Mouse (Mus musculus) neural tube, embryonic 13.5 days (tissue): ENCODE results near the gene Naxd. TPM values are rescaled to one million over a fixed set of nuclear protein-coding genes. Genes with fewer than 3 reads are reported as not detected.
"Not testable (repeated sequence)": the region's sequence is repeated elsewhere in the genome, so short reads cannot be mapped to it uniquely, and the experiment has no call there.

ENCODE experiments used
- ATAC-seq: fragments of 200-750 bp; cut with Nextera tagmentation; 2 replicates; pipeline ENCODE4 v1.8.0; 2017; ENCODE audit warnings: low read depth, mild to moderate bottlenecking, moderate TSS enrichment, moderate library complexity
- H3K27ac ChIP-seq: fragments of 300-500 bp; sonication (generic); replicated peaks from 2 replicates; pipeline ENCODE4 v1.5.1; 2015; ENCODE audit warnings: moderate library complexity, mild to moderate bottlenecking, inconsistent platforms
- H3K27me3 ChIP-seq: fragments of 300-500 bp; sonication (generic); 2 replicates; pipeline ENCODE4 v1.6.1; 2015; ENCODE audit warnings: mild to moderate bottlenecking, inconsistent platforms
- H3K36me3 ChIP-seq: fragments of 300-500 bp; sonication (generic); 2 replicates; pipeline ENCODE4 v1.6.1; 2015; ENCODE audit warnings: mild to moderate bottlenecking, inconsistent platforms
- H3K4me1 ChIP-seq: fragments of 300-500 bp; sonication (generic); replicated peaks from 2 replicates; pipeline ENCODE4 v1.6.1; 2015; ENCODE audit warnings: inconsistent platforms
- H3K4me2 ChIP-seq: fragments of 300-500 bp; sonication (generic); 2 replicates; pipeline ENCODE4 v1.6.1; 2015; ENCODE audit warnings: inconsistent platforms, mild to moderate bottlenecking, moderate library complexity
- H3K4me3 ChIP-seq: fragments of 300-500 bp; sonication (generic); 2 replicates; pipeline ENCODE4 v1.5.1; 2015; ENCODE audit warnings: mild to moderate bottlenecking, inconsistent platforms
- H3K9ac ChIP-seq: fragments of 300-500 bp; sonication (generic); 2 replicates; pipeline ENCODE4 v1.6.1; 2015; ENCODE audit warnings: moderate library complexity, mild to moderate bottlenecking, inconsistent platforms
- H3K9me3 ChIP-seq: fragments of 300-500 bp; sonication (generic); 2 replicates; pipeline ENCODE4 v1.6.1; 2016; ENCODE audit warnings: inconsistent platforms
- WGBS: fragments of 180-500 bp; shearing (Covaris S2); methylation state at CpG from one replicate; pipeline ENCODE4 v1.1.7; 2015; 5-methylcytosine and 5-hydroxymethylcytosine counted together
- polyA plus RNA-seq: library from polyadenylated mRNA; unstranded; fragments of >200 nt; fragmentation: Nextera tagmentation; extraction: Ambion mirVana; gene quantifications from 2 replicates; pipeline ENCODE4 v1.2.1, GENCODE M21; 2015

Gene Naxd
- polyA plus RNA-seq, 1 experiment from 2014 or later: 150 TPM

- H3K9ac ChIP-seq: no peak overlapping the region
- H3K4me1 ChIP-seq: peaks cover 4% of the 10 kb centered on the region; the same call in 1 of the 2 replicates
- no peak overlapping the region for H3K27ac ChIP-seq
- H3K9me3 ChIP-seq: no peaks in the 10 kb centered on the region
- no peak overlapping the region for H3K4me3 ChIP-seq
- 58% methylated on average over 2 of the region's 2 CpGs for WGBS
- no peaks in the 10 kb centered on the region for H3K36me3 ChIP-seq
- no peak for ATAC-seq
- H3K4me2 ChIP-seq: no peak overlapping the region
- no peaks in the 10 kb centered on the region for H3K27me3 ChIP-seq
These were observed 35.5 kb upstream of the Naxd start for GRCm38 (mm10) chr8:11461847-11462246.

DNA sequence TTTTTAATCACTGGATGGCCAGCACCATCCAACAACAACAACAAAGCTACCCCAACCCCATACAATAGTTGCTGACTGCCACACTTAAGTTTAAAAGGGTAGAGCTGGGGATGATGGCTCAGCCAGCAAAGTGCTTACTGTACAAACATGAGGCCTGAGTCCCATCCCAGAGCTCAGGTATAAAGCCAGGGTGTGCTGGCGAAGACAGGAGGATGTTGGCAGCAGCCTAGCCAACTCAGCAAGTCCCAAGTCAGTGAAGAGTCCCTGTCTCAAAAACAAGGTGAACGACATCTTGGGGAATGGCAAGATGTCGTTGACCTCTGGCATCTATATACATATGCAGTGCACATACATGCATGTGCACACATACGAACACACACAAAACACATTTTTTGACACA lies 34.7 kb upstream of the Naxd start:
- Histone ChIP-seq H3K9ac (no peak overlapping the region), H3K4me2 (no peak overlapping the region)

GRCm38 (mm10) chr8:11463541-11463888 lies 33.8 kb upstream of the Naxd start:
- Histone ChIP-seq H3K4me2 (no peak overlapping the region), H3K36me3 (no peaks in the 10 kb centered on the region), H3K9ac (no peak overlapping the region), H3K4me1 (no peaks in the 10 kb centered on the region), H3K27ac (no peak overlapping the region), H3K9me3 (no peaks in the 10 kb centered on the region), H3K27me3 (no peaks in the 10 kb centered on the region), H3K4me3 (no peak overlapping the region)
- ATAC-seq: no peak
- WGBS: 90% methylated on average over 2 of the region's 2 CpGs

More for the DNA sequence above, 34.7 kb upstream of the Naxd start:
- Histone ChIP-seq H3K9me3 (no peaks in the 10 kb centered on the region), H3K27ac (no peak overlapping the region), H3K36me3 (no peaks in the 10 kb centered on the region), H3K4me3 (no peak overlapping the region), H3K27me3 (no peaks in the 10 kb centered on the region), H3K4me1 (peaks cover 4% of the 10 kb centered on the region; the same call in 1 of the 2 replicates)
- WGBS: 91% methylated on average over 4 of the region's 4 CpGs
- ATAC-seq: no peak

DNA sequence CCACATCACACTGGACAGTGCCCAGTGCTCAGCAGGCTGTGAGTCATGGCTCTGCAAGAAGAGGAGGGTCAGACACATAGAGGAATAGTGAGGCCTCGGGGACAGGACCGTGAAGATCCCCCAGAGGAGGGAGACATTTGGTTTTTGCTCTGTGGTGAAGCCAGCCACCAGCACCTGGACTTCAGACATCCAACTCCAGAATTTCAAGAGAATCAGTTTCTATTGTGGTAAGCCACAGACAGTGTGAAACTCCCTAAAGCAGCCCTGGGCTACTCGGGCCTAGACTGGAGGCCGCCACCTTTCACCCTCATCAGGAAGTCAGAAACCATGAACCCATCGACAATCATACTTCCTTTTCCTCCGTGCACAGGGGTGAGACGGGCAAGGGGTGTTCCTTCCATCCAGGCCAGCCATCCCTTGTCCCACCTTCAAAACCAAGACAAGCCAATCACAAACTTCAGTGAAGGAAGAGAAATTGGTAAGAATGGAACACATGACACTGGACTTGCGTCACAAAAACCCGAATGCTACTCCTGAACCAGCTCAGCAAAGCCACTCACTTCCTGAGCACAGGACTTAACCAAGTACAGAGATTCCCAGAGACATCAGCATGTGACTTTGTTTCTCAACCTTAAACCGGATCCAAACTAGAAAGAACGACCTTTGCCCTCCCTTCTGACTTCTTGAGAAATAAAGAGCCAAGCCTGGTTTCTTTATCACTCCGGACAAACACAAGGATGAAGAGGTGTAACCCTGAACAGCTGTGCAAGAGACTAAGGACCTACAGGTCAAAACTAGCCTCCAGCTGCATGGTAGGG lies 33.2 kb upstream of the Naxd start:
- Histone ChIP-seq H3K9ac (no peak overlapping the region), H3K4me3 (no peak overlapping the region), H3K27ac (no peak overlapping the region), H3K4me2 (no peak overlapping the region), H3K27me3 (no peaks in the 10 kb centered on the region), H3K9me3 (no peaks in the 10 kb centered on the region), H3K36me3 (no peaks in the 10 kb centered on the region), H3K4me1 (no peaks in the 10 kb centered on the region)
- WGBS: 81% methylated on average over 12 of the region's 12 CpGs
- ATAC-seq: no peak

DNA sequence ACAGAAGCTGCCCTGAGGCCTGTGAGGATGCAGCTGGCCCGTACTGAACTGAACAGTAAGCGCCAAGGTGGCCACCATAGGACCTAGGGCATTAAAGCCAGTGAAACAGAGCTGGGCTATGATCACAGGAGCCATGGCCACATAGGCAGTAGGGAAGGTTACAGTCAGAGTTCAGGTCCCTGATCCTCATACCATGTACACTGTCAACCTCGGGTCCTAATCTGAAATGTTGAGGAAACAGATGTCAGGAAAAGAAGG lies 32.7 kb upstream of the Naxd start:
- Histone ChIP-seq H3K9me3 (no peaks in the 10 kb centered on the region), H3K36me3 (no peaks in the 10 kb centered on the region), H3K4me1 (no peaks in the 10 kb centered on the region), H3K4me2 (no peak overlapping the region), H3K27me3 (no peaks in the 10 kb centered on the region), H3K9ac (no peak overlapping the region), H3K4me3 (no peak overlapping the region), H3K27ac (no peak overlapping the region)
- WGBS: 84% methylated on average over 3 of the region's 3 CpGs
- ATAC-seq: no peak

- H3K27ac ChIP-seq: no peak overlapping the region
- WGBS: 93% methylated on average over 4 of the region's 4 CpGs
- no peak overlapping the region for H3K4me2 ChIP-seq
- H3K9me3 ChIP-seq: no peaks in the 10 kb centered on the region
- H3K27me3 ChIP-seq: no peaks in the 10 kb centered on the region
- no peak for ATAC-seq
- no peaks in the 10 kb centered on the region for H3K4me1 ChIP-seq
- no peaks in the 10 kb centered on the region for H3K36me3 ChIP-seq
- H3K9ac ChIP-seq: no peak overlapping the region
- no peak overlapping the region for H3K4me3 ChIP-seq
These were observed 31.7 kb upstream of the Naxd start for GRCm38 (mm10) chr8:11465619-11466018.

DNA sequence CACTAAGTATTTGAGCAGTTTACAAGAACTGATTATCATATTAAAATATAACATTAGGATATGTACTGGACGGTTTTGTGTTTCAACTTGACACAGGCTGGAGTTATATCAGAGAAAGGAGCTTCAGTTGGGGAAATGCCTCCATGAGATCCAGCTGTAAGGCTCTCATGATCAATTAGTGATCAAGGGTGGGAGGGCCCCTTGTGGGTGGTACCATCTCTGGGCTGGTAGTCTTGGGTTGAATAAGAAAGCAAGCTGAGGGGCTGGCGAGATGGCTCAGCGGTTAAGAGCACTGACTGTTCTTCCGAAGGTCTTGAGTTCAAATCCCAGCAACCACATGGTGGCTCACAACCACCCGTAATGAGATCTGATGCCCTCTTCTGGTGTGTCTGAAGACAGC lies 30.8 kb upstream of the Naxd start:
- H3K27me3 ChIP-seq, H3K4me1 ChIP-seq, H3K27ac ChIP-seq, H3K4me2 ChIP-seq, H3K9me3 ChIP-seq, H3K9ac ChIP-seq, H3K4me3 ChIP-seq, H3K36me3 ChIP-seq, ATAC-seq: not testable (repeated sequence)
- 90% methylated on average over 5 of the region's 5 CpGs for WGBS

DNA sequence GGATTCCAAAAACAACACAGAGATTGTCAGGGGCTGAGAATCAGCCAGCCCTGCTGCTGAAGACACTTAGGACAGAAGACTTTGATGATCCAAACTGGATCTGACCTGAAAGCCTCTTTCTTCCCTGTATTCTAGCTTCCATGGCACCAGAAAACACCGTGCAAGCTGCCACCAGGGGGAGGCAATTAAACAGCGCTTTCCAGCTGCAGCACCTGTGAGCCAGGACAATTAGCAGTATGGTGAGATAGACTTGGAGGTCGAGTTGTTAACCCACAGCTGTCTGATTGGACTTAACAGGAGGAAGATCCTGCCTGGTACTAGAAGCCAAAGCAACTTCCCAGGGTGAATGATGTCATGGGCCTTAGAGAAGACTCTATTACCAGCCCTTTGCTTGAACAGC lies 28.2 kb upstream of the Naxd start:
- ATAC-seq: no peak
- Histone ChIP-seq H3K9ac (no peak overlapping the region), H3K27me3 (peaks cover 13% of the 10 kb centered on the region), H3K9me3 (no peaks in the 10 kb centered on the region), H3K4me2 (no peak overlapping the region), H3K36me3 (no peaks in the 10 kb centered on the region), H3K4me1 (no peaks in the 10 kb centered on the region), H3K4me3 (no peak overlapping the region), H3K27ac (no peak overlapping the region)
- 0% methylated on average over 3 of the region's 3 CpGs for WGBS

GRCm38 (mm10) chr8:11470694-11471093 lies 26.6 kb upstream of the Naxd start:
- WGBS: 85% methylated on average over 7 of the region's 7 CpGs
- no peak overlapping the region for H3K9ac ChIP-seq
- no peaks in the 10 kb centered on the region for H3K4me1 ChIP-seq
- no peak overlapping the region for H3K4me2 ChIP-seq
- H3K36me3 ChIP-seq: no peaks in the 10 kb centered on the region
- ATAC-seq: no peak
- H3K27ac ChIP-seq: no peak overlapping the region
- H3K9me3 ChIP-seq: no peaks in the 10 kb centered on the region
- peaks cover 28% of the 10 kb centered on the region for H3K27me3 ChIP-seq
- H3K4me3 ChIP-seq: no peak overlapping the region

DNA sequence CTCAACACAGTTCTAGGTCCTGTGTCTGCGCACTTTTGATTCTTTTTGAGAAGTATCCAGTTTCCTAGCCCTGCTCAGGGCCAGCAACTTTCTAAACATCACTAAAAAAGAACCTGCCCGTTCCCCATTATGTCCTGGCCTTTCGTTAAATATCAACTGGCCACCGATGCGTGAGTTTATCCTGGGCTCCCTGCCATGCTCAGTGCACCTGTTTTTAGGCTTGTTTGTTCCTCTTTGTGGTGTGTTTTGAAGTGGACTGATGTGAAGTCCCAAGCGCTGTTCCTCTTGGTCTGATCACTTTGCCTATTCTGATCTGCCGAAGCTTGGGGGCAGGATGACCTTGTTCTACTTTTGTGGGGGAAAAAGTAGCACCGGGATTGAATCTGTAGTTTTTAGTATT lies 26.0 kb upstream of the Naxd start:
- peaks cover 34% of the 10 kb centered on the region for H3K27me3 ChIP-seq
- ATAC-seq: no peak
- no peak overlapping the region for H3K27ac ChIP-seq
- H3K4me1 ChIP-seq: peaks cover 1% of the 10 kb centered on the region; the same call in 1 of the 2 replicates
- no peaks in the 10 kb centered on the region for H3K36me3 ChIP-seq
- H3K4me2 ChIP-seq: no peak overlapping the region
- no peak overlapping the region for H3K9ac ChIP-seq
- no peak overlapping the region for H3K4me3 ChIP-seq
- no peaks in the 10 kb centered on the region for H3K9me3 ChIP-seq
- WGBS: 55% methylated on average over 8 of the region's 8 CpGs

GRCm38 (mm10) chr8:11473072-11473471 lies 24.2 kb upstream of the Naxd start:
- H3K4me2 ChIP-seq: no peak overlapping the region
- ATAC-seq: no peak
- no peaks in the 10 kb centered on the region for H3K36me3 ChIP-seq
- no peak overlapping the region for H3K27ac ChIP-seq
- no peak overlapping the region for H3K4me3 ChIP-seq
- H3K27me3 ChIP-seq: peaks cover 52% of the 10 kb centered on the region
- peaks cover 17% of the 10 kb centered on the region for H3K4me1 ChIP-seq
- no peak overlapping the region for H3K9ac ChIP-seq
- 38% methylated on average over 4 of the region's 4 CpGs for WGBS
- H3K9me3 ChIP-seq: no peaks in the 10 kb centered on the region

- ATAC-seq: no peak
- Histone ChIP-seq H3K4me2 (no peak overlapping the region), H3K27ac (no peak overlapping the region), H3K9me3 (no peaks in the 10 kb centered on the region), H3K9ac (no peak overlapping the region), H3K27me3 (peaks cover 75% of the 10 kb centered on the region), H3K4me1 (peaks cover 26% of the 10 kb centered on the region), H3K36me3 (no peaks in the 10 kb centered on the region), H3K4me3 (no peak overlapping the region)
- 9% methylated on average over 9 of the region's 10 CpGs for WGBS
These were observed 21.9 kb upstream of the Naxd start for GRCm38 (mm10) chr8:11475397-11475796.

DNA sequence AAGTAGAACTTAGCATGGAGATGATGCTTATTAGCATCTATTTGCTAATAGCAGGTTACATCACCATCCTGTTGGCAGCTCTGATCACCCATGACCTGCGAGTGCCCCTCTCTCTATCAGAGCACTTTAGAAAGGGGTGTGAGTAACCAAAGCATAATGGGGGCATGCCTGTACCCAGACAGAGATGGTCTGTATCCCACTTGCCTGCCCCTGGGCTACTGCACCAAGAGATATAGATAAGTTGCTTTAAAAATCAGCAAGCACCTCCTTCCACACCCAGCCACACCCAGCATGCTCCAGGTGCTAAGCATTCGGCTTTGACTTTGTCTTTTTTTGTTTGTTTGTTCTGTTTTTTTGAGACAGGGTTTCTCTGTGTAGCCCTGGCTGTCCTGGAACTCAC lies 21.4 kb upstream of the Naxd start:
- H3K4me2 ChIP-seq: no peak overlapping the region
- no peak for ATAC-seq
- H3K4me1 ChIP-seq: peaks cover 26% of the 10 kb centered on the region
- H3K36me3 ChIP-seq: no peaks in the 10 kb centered on the region
- 4% methylated on average over 2 of the region's 2 CpGs for WGBS
- no peak overlapping the region for H3K9ac ChIP-seq
- no peak overlapping the region for H3K4me3 ChIP-seq
- peaks cover 80% of the 10 kb centered on the region for H3K27me3 ChIP-seq
- H3K9me3 ChIP-seq: no peaks in the 10 kb centered on the region
- no peak overlapping the region for H3K27ac ChIP-seq
